Mouse (Mus musculus): ENCODE data around the gene Tbc1d30.

Gene Tbc1d30

DNA sequence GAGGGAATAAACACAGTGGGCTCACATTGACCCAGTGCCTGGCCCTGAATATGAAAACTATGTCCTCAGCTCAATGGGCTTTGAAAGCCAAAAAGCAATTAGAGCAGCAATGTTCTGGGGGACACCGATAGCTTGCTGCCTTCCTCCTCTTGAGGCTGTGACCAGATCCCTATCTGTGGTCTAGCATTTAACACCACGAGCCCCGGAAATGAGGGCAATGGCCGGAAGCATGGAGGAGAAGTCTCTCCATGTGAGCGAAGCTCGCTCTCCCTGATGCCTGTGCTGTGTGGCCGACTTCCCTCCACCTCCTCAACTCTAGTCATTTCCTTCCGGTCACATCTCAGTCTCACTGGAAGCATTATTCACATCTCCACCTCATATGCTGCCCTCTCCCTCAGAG, 82.3 kb downstream of the Tbc1d30 start:
- no peak for DNase-seq (ENCODE audit: low read depth, low spot score)

DNA sequence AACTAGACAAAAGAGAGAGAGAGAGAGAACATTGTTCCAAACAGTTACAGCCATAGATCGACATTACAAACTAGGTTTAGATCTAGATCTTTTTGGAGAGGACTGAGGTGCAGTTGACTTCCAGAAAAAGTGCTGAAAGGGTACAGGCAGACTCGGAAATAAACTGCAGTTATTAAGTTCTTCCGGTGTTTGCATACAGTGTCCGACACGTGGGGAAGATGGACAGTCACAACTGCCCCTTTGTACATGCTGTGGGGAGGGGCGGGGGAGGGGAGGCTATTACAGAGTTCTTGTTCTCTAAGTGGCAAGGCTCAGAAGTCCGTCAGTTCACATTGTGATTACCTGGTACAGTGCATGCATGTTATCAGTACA, 86.9 kb downstream of the Tbc1d30 start:
- no peak for DNase-seq (ENCODE audit: low read depth, low spot score)

DNA sequence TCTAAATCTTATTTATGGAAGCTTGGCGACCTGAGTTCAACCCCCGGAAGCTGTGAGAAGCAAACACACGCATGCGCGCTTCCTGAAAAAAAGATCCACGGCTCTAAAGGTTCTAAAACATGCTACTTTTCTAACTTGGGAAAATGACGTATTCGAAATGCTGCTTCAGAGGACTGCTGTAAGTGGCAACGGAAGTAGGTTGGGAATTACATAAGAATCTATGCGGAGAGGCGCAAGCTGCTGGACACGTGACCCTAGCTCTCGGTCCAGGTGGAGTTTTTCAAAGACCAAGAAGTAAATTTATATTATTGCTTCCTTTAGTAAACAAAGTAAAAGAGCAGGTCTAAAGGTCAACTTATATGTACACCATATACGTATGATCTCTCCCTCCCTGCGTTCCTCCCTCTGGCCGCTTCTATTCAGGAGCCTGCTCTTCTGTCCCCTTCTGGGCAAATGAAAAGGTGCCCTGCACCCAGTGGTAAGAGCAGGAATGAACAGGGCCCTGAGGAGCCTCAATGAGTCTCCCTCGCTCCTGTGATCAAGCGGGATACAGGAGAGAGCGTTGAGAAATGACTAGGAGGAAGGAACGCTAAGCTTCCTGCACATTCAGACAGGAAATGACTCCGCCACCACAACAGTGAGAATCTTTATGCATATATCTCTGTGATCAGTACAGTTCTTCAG, 87.4 kb downstream of the Tbc1d30 start:
- DNase-seq (ENCODE audit: low read depth, low spot score), result no peak

GRCm38 (mm10) chr10:121262206-121262605, 88.9 kb downstream of the Tbc1d30 start:
- DNase-seq (ENCODE audit: low read depth, low spot score), result no peak

DNA sequence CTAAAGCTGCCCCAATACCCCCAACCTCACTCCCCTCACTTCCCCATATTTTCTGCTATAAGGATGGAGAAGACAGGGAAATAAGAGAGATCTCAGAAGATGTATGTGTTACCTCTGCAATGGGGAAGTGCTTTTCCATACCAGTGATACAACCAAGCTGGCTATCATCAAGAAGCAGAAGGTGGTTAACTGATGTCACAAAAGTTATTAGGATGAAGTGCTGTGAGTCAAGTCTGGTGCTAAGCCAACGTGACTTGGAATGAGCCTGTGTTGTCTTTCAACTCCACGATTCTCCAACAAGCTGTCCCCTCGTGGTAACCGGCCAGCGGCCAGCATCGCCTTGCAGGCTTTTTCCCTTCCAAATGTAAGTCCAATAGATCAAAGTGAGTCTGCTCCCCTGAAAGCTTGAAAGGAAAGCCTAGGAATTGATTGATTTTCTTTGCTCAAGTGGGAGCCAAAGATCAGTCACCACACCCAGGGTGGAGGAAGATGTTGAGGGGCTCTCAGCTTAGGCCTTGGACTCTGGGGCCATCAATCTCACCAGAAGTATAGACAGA, 90.0 kb downstream of the Tbc1d30 start:
- DNase-seq (ENCODE audit: low read depth, low spot score), result no peak

- DNase-seq (ENCODE audit: low read depth, low spot score), result peak; percentile 40
These were observed 94.8 kb downstream of the Tbc1d30 start for GRCm38 (mm10) chr10:121256115-121256825.

GRCm38 (mm10) chr10:121255465-121255864, 95.6 kb downstream of the Tbc1d30 start:
- DNase-seq (ENCODE audit: low read depth, low spot score), result no peak

- no peak for DNase-seq (ENCODE audit: low read depth, low spot score)
These were observed 96.7 kb downstream of the Tbc1d30 start for GRCm38 (mm10) chr10:121254343-121254742.

- no peak for DNase-seq (ENCODE audit: low read depth, low spot score)
These were observed 98.3 kb downstream of the Tbc1d30 start for GRCm38 (mm10) chr10:121252781-121253180.

DNA sequence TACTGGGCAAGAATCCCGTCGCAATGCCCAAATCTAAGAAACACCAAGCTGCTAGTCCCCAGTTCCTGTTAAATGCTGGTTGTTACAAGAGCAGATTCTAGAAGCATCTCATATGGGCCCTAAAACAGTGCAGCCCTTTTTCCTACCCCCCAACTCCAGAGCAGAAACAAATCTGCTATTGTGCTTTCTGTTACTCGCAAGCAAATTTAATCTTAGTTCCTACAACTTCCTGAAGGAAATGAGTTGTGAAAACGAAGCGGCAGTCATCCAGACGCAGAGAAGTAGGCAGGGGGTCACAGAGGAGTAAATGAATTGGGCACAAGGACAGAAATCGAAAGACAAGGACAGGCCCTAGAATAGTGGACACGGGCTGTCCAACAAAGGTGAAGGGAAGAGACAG, 99.9 kb downstream of the Tbc1d30 start:
- no peak for DNase-seq (ENCODE audit: low read depth, low spot score)

DNA sequence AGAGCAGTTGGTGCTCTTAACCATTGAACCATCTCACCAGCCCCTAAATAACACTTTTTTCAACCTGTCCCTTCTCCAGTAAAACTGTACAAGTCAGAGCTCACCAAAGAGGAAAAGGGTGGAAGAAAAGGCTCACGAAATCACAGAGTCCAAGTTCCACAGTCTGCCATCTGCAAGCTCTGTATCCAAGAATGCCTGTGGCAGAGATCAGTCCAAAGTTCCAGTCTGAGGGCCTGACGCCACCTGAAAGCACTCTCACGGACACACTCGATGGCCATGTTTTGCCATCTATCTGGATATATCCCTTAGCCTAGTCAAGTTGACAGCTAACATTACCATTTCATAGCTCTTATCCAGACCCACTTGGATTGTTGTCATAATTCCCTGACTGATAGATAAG, 101.3 kb downstream of the Tbc1d30 start:
- no peak for DNase-seq (ENCODE audit: low read depth, low spot score)

GRCm38 (mm10) chr10:121247545-121247944, 103.5 kb downstream of the Tbc1d30 start:
- DNase-seq (ENCODE audit: low read depth, low spot score), result no peak

- DNase-seq (ENCODE audit: low read depth, low spot score), result no peak
These were observed 104.1 kb downstream of the Tbc1d30 start for GRCm38 (mm10) chr10:121246971-121247370.

DNA sequence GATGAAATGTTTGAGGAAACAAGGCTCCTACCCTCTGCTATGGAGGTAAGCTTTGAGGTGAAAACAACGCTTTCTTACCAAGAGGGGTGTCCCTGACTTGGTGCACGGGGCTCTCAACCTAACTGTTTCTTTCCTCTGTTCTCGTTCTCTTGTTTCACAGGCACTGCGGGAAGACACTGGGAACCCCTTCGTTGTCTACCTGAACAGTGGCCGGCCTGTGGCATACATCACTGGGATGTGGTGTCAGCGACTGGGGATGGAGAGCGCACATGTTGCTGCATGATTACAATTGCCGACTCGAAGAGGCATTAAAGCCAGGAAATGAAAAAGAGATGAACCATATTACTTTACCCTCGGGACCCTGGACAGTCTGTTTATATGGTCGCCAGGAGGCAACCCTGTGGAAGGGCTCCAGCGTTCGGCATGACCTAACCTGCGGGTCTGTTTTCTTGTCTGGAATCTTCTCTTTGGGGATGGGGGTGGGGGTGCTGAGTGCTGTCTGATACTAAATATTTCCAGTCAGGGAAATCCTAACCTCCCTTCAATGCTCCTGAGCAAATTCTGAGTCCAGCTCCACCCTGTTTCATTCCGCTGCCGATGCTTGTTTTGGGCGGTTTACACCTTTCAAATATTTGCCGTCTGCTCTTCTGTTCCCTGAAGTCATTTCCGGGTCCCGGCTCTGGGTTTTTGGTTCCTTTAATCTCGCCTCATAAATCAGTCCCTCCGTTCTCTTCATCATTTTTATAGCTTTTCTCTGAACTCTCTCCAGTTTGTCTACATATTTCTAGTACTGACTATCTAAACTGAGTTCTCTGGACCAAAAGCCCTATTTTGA, 107.5 kb downstream of the Tbc1d30 start:
- DNase-seq (ENCODE audit: low read depth, low spot score), result no peak

DNA sequence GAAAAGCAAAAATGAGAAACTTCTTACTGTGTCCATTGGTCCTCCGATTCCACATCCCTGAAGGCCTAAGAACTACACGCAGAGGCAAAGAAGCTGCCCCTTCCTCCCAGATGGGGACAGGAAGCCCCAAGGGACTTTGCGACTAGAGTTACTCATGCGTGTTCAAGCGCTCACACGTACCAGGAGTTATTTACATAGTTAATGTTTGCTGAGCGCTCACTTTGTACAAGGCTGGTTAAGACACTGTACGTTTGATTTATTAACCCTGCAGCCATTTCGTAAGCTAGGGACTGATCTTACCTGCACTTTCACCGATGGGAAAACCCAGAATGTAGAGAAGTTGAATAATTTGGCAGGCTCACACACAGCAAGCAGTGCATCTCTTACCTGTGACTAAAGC, 108.5 kb downstream of the Tbc1d30 start:
- no peak for DNase-seq (ENCODE audit: low read depth, low spot score)

DNA sequence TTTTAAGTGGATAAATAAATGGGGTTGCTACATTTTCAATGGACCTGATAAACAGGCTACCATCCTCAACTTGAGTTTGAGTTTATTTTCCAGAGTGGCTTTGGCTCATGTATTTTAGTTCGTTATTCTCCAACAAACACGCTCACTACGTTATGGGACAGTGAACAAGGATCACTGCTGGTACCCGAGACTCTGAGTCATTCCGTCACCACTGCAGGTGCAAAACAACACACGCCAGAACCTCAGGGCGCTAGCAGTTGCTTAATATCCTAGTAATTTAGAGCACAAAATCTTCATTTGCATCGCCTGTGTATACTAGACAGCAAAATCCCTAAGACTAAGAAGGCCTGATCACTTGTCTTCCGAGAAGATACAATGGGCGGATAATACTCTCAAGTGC, 112.0 kb downstream of the Tbc1d30 start:
- no peak for DNase-seq (ENCODE audit: low read depth, low spot score)

- DNase-seq (ENCODE audit: low read depth, low spot score), result no peak
These were observed 112.5 kb downstream of the Tbc1d30 start for GRCm38 (mm10) chr10:121238551-121238950.

DNA sequence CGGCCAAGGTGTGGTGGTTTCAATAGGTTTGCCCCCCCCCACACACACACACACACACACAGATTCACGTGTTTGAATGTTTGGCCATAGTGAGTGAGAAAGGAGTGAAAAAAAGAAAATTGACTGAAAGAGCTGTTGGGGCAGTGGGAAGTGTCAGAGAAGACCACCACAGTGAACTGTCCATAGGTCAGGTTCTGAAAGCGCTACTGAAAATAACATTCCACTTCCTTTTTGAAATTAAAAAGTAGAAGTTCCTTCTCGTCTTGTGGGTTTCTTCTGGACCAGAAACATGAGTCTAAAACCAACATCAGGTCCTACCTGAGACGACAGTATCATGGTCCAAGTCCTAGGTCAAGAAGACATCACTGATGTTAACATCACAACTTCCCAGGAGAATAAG, 113.7 kb downstream of the Tbc1d30 start:
- DNase-seq (ENCODE audit: low read depth, low spot score), result no peak

DNA sequence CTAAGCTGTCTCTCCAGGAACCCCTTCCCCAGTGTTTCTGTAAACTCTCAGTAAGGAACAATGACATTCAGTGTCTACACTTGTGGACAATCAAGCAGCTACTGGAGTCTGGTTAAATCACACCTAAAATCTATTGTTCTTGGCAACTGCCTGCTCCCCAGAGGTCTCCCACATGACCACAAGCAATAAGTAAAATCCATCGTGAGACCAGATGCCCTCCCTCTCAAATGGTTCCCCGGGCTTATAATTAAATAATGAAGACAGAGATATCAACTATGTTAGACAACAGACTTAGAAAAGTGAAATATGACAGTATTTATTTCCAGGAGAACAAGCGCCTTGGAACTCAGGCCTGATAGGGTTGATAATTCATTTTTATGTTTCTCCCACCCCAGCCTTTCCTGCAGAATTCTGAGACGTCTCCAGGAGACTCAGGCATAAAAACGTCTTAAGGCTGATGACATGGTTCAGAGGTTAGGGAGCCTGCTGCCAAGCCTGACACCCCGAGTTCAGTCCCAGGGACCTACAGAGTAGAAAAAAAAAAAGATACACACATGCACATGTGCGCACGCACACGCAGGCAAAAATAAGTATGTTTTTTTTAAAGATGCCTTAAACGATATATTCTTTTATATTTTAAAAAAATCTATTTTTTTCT, 115.8 kb downstream of the Tbc1d30 start:
- no peak for DNase-seq (ENCODE audit: low read depth, low spot score)

GRCm38 (mm10) chr10:121234476-121234875, 116.6 kb downstream of the Tbc1d30 start:
- DNase-seq (ENCODE audit: low read depth, low spot score), result no peak

- no peak for DNase-seq (ENCODE audit: low read depth, low spot score)
These were observed 122.6 kb downstream of the Tbc1d30 start for GRCm38 (mm10) chr10:121228422-121228953.

Data from brain, embryonic 18.5 days (tissue).